Mouse (Mus musculus) layer of hippocampus, postnatal 25 days (tissue): ENCODE data around the gene Gata1. TPM values are rescaled to one million over a fixed set of nuclear protein-coding genes. Genes with fewer than 3 reads are reported as not detected.
"Not testable (repeated sequence)": the region's sequence is repeated elsewhere in the genome, so short reads cannot be mapped to it uniquely, and the experiment has no call there.

ENCODE experiments used
- DNase-seq, 2 experiments: peaks; one replicate each; pipeline ENCODE4 v3.0.0; 2022; ENCODE audit warnings: mixed read lengths in 2 of 2, low spot score in 1 of 2; ENCODE audit errors: extremely low spot score in 1 of 2
- total RNA-seq, 2 experiments: library from RNA; stranded (reverse); gene quantifications; 2 replicates each; pipeline ENCODE4 v1.2.3; 2021

Gata1 gene
- not detected for total RNA-seq

- no peak for DNase-seq
These were observed at the start of gene Gata1 for GRCm38 (mm10) chrX:7977892-7978291. Gene Gata1, minus strand, starts transcription at chrX:7978071.

GRCm38 (mm10) chrX:8026811-8027210 lies 48.9 kb upstream of the Gata1 start:
- DNase-seq: no peak

- DNase-seq: no peak
These were observed 46.9 kb upstream of the Gata1 start for GRCm38 (mm10) chrX:8024795-8025194.

- DNase-seq: no peak
These were observed 42.4 kb upstream of the Gata1 start for GRCm38 (mm10) chrX:8020111-8020778.

- DNase-seq: no peak
These were observed 40.4 kb upstream of the Gata1 start, which contains the start of gene Glod5 for GRCm38 (mm10) chrX:8018286-8018685. Gene Glod5, minus strand, starts transcription at chrX:8018492.

GRCm38 (mm10) chrX:8017142-8017541 lies 39.3 kb upstream of the Gata1 start:
- peak in 1 of 2 experiments; percentile 16 for DNase-seq

- DNase-seq: not testable (repeated sequence)
These were observed 37.8 kb upstream of the Gata1 start for GRCm38 (mm10) chrX:8015675-8016074.

- no peak for DNase-seq
These were observed 35.9 kb upstream of the Gata1 start for GRCm38 (mm10) chrX:8013569-8014314.

- DNase-seq: no peak
These were observed 35.3 kb upstream of the Gata1 start for GRCm38 (mm10) chrX:8013157-8013556.

GRCm38 (mm10) chrX:8009356-8009755 lies 31.5 kb upstream of the Gata1 start:
- not testable (repeated sequence) for DNase-seq

GRCm38 (mm10) chrX:8008543-8008942 lies 30.7 kb upstream of the Gata1 start:
- DNase-seq: no peak

GRCm38 (mm10) chrX:8002971-8003370 lies 25.1 kb upstream of the Gata1 start:
- no peak for DNase-seq

- DNase-seq: no peak
These were observed 24.1 kb upstream of the Gata1 start for GRCm38 (mm10) chrX:8002001-8002400.

GRCm38 (mm10) chrX:8000546-8001192 lies 22.8 kb upstream of the Gata1 start:
- no peak for DNase-seq

GRCm38 (mm10) chrX:7993068-7993735 lies 15.3 kb upstream of the Gata1 start:
- no peak for DNase-seq

GRCm38 (mm10) chrX:7992379-7993067 lies 14.7 kb upstream of the Gata1 start:
- no peak for DNase-seq

GRCm38 (mm10) chrX:7981368-7981767 lies 3.5 kb upstream of the Gata1 start:
- DNase-seq: no peak

GRCm38 (mm10) chrX:7971292-7971691 lies 6.6 kb downstream of the Gata1 start:
- DNase-seq: no peak

- DNase-seq: no peak
These were observed 9.0 kb downstream of the Gata1 start for GRCm38 (mm10) chrX:7968899-7969298.

GRCm38 (mm10) chrX:7968226-7968625 lies 9.6 kb downstream of the Gata1 start:
- no peak for DNase-seq
